Mouse (Mus musculus) bone marrow macrophage, adult 2 months (primary cell): ENCODE data around the gene Cltrn. TPM values are rescaled to one million over a fixed set of nuclear protein-coding genes. Genes with fewer than 3 reads are reported as not detected.

ENCODE experiments used
- H3K27ac ChIP-seq: 2 replicates; pipeline ENCODE4 v1.5.1; 2012; ENCODE audit warnings: low read depth, low read length; ENCODE audit not compliant: insufficient read depth
- H3K4me1 ChIP-seq: 2 replicates; pipeline ENCODE4 v1.6.1; 2012; ENCODE audit warnings: low read length; ENCODE audit not compliant: control insufficient read depth, insufficient read depth
- H3K4me3 ChIP-seq: 2 replicates; pipeline ENCODE4 v1.5.1; 2012; ENCODE audit warnings: mild to moderate bottlenecking, low read length, moderate library complexity; ENCODE audit not compliant: insufficient read depth
- CTCF ChIP-seq: IDR thresholded peaks from 2 replicates; pipeline ENCODE4 v1.5.1; 2012; ENCODE audit warnings: low read depth, mild to moderate bottlenecking, low read length, moderate library complexity
- POLR2A ChIP-seq: IDR thresholded peaks from 2 replicates; pipeline ENCODE4 v1.6.1; 2012; ENCODE audit warnings: mild to moderate bottlenecking, low read depth, low read length, borderline replicate concordance
- polyA plus RNA-seq: library from polyadenylated mRNA; stranded (reverse); fragments of >200 nt; gene quantifications from 2 replicates; pipeline ENCODE4 v1.2.4, GENCODE M21; 2012; ENCODE audit not compliant: missing spikeins, insufficient read depth, insufficient read length

Cltrn gene
- polyA plus RNA-seq, 1 experiment = not detected

- TF ChIP-seq POLR2A (no peak), CTCF (no peak)
- H3K27ac ChIP-seq = no peak overlapping the region
- H3K4me3 ChIP-seq = no peak overlapping the region
- H3K4me1 ChIP-seq = no peaks in the 10 kb centered on the region; the same call in 1 of the 2 replicates
Observed at GRCm38 (mm10) chrX:164082030-164082429, 6.6 kb upstream of the Cltrn start.

- no peak for TF ChIP-seq POLR2A
- no peak for TF ChIP-seq CTCF
- Histone ChIP-seq H3K4me3 (no peak overlapping the region), H3K4me1 (0 out of 2 replicates have a peak, but pooled peaks cover 3% of the 10 kb centered on the region), H3K27ac (no peak overlapping the region)
Observed at GRCm38 (mm10) chrX:164089916-164090315, 1.3 kb downstream of the Cltrn start.

- 0 out of 2 replicates have a peak, but pooled peaks cover 3% of the 10 kb centered on the region for H3K4me1 ChIP-seq
- no peak overlapping the region for H3K4me3 ChIP-seq
- no peak overlapping the region for H3K27ac ChIP-seq
- TF ChIP-seq POLR2A (no peak), CTCF (no peak)
Observed at GRCm38 (mm10) chrX:164092300-164093169, 3.9 kb downstream of the Cltrn start.

DNA sequence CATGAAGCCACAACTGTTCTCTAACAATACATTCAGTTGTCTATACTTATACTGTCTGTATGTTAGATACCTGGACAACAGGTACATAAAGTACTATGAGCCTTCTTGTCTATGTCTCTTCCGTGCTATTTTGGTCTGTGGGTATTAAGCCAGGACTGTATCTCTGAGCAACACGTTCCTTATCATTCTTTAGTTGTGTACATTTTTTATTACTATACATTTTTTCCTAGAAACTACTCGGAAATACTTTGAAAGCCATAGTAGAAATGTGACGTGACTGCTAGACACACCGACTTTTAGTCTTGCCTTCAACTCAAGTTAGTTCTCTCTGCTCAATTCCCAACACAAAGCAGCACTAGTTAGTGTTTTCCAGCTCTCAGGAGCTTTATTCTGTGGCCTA is 4.8 kb downstream of the Cltrn start:
- Histone ChIP-seq H3K4me1 (0 out of 2 replicates have a peak, but pooled peaks cover 3% of the 10 kb centered on the region), H3K4me3 (no peak overlapping the region), H3K27ac (no peak overlapping the region)
- TF ChIP-seq CTCF (no peak), POLR2A (no peak)

DNA sequence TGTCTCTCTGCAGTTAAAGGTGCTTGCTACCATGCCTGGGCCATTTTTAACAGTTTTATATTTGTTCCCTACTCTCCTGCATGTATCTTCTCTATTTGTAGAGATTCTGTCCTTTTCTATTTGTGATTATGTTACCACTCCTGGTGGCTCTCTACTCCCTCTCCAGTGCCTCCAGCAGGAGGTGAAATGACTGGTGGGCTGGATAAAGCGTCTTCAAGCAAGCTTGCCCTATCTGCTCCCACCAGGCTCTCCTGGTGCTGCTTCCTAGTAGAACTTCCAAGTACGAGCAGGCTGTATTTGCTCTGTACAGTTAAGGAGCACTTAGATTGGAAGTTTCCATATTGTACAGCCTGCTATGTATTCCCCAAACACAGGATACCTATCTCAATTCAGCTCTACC is 7.2 kb downstream of the Cltrn start:
- TF ChIP-seq CTCF (no peak), POLR2A (no peak)
- no peaks in the 10 kb centered on the region for H3K4me1 ChIP-seq
- no peak overlapping the region for H3K4me3 ChIP-seq
- no peak overlapping the region for H3K27ac ChIP-seq

GRCm38 (mm10) chrX:164101483-164101882 is 12.9 kb downstream of the Cltrn start:
- no peaks in the 10 kb centered on the region for H3K4me1 ChIP-seq
- TF ChIP-seq POLR2A = no peak
- TF ChIP-seq CTCF = no peak
- H3K4me3 ChIP-seq = no peak overlapping the region
- H3K27ac ChIP-seq = no peak overlapping the region

GRCm38 (mm10) chrX:164102198-164102597 is 13.6 kb downstream of the Cltrn start:
- Histone ChIP-seq H3K4me3 (no peak overlapping the region), H3K27ac (no peak overlapping the region), H3K4me1 (no peaks in the 10 kb centered on the region)
- TF ChIP-seq POLR2A (no peak), CTCF (no peak)

GRCm38 (mm10) chrX:164102656-164103055 is 14.0 kb downstream of the Cltrn start:
- TF ChIP-seq POLR2A = no peak
- no peak for TF ChIP-seq CTCF
- H3K4me1 ChIP-seq = no peaks in the 10 kb centered on the region
- H3K27ac ChIP-seq = no peak overlapping the region
- no peak overlapping the region for H3K4me3 ChIP-seq

DNA sequence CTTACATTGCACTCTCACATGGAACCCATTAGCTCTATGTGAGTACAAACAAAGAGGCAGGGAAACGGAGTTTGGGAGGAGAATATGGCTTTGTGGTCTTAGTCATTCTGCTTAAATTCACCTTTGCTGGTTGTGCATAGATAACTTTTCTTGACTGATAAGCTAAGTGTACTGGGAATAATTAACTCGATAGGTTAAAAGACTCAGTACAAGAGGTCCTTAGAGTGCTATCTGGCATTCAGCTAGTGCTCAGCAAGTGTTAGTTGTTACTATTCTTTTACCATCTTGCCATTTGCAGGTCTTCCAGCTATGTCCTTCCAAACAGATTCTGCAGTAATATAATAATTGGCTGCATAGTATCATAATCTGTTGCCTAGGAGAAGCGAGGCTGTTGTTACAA is 22.5 kb downstream of the Cltrn start:
- TF ChIP-seq CTCF (no peak), POLR2A (no peak)
- Histone ChIP-seq H3K4me1 (no peaks in the 10 kb centered on the region), H3K4me3 (no peak overlapping the region), H3K27ac (no peak overlapping the region)

- TF ChIP-seq POLR2A = no peak
- no peak for TF ChIP-seq CTCF
- no peak overlapping the region for H3K27ac ChIP-seq
- no peaks in the 10 kb centered on the region for H3K4me1 ChIP-seq
- H3K4me3 ChIP-seq = no peak overlapping the region
Observed at GRCm38 (mm10) chrX:164113744-164114143, 25.1 kb downstream of the Cltrn start.
